Mouse (Mus musculus) left cerebral cortex, adult 2 months (tissue): Measurements from ENCODE around the gene Ifnk. TPM values are rescaled to one million over a fixed set of nuclear protein-coding genes. Genes with fewer than 3 reads are reported as not detected.

Source experiments
- DNase-seq, 2 experiments: peaks; one replicate each; pipeline ENCODE4 v3.0.0; 2021 to 2022; ENCODE audit warnings: low spot score in 2 of 2, mixed read lengths in 1 of 2; ENCODE audit errors: extremely low spot score in 1 of 2
- H3K27ac ChIP-seq: fragments of 200-600 bp; 2 replicates; pipeline ENCODE4 v1.8.1; 2022
- H3K4me3 ChIP-seq: fragments of 200-600 bp; 2 replicates; pipeline ENCODE4 v1.8.1; 2022
- CTCF ChIP-seq: fragments of 200-600 bp; IDR thresholded peaks from 2 replicates; pipeline ENCODE4 v1.8.1; 2022; ENCODE audit warnings: antibody characterized with exemption, mild to moderate bottlenecking, moderate library complexity
- intact Hi-C: fragments of 180-260 bp; cut with DNase I; formaldehyde crosslinking; loops from one replicate; pipeline ENCODE4 v1.15.1; 2025
- total RNA-seq, 2 experiments: library from RNA; stranded (reverse); gene quantifications; 2 replicates each; pipeline ENCODE4 v1.2.3; 2021

Ifnk gene
- total RNA-seq, 2 experiments from 2014 or later, result not detected

- no peak overlapping the region for H3K27ac ChIP-seq
- H3K4me3 ChIP-seq, result no peak overlapping the region
- intact Hi-C loops, result no loop called here
- no peak for DNase-seq
- no peak for TF ChIP-seq CTCF
Observed at GRCm38 (mm10) chr4:35125299-35125777, 26.5 kb upstream of the Ifnk start.

- no peak overlapping the region for H3K4me3 ChIP-seq
- no peak overlapping the region for H3K27ac ChIP-seq
- intact Hi-C loops, result no loop called here
- TF ChIP-seq CTCF, result no peak
- no peak for DNase-seq
Observed at GRCm38 (mm10) chr4:35126776-35127175, 25.1 kb upstream of the Ifnk start.

- intact Hi-C loops, result no loop called here
- TF ChIP-seq CTCF, result no peak
- H3K27ac ChIP-seq, result no peak overlapping the region
- no peak for DNase-seq
- H3K4me3 ChIP-seq, result no peak overlapping the region
Observed at GRCm38 (mm10) chr4:35127759-35128158, 24.1 kb upstream of the Ifnk start.

GRCm38 (mm10) chr4:35130411-35130948 is 21.4 kb upstream of the Ifnk start:
- intact Hi-C loops, result no loop called here
- DNase-seq, result no peak
- no peak for TF ChIP-seq CTCF
- Histone ChIP-seq H3K27ac (no peak overlapping the region), H3K4me3 (no peak overlapping the region)

- intact Hi-C loops, result no loop called here
- no peak for TF ChIP-seq CTCF
- Histone ChIP-seq H3K4me3 (no peak overlapping the region), H3K27ac (no peak overlapping the region)
- DNase-seq, result no peak
Observed at GRCm38 (mm10) chr4:35131592-35131991, 20.3 kb upstream of the Ifnk start.

GRCm38 (mm10) chr4:35133411-35133810 is 18.4 kb upstream of the Ifnk start:
- H3K4me3 ChIP-seq, result no peak overlapping the region
- intact Hi-C loops, result no loop called here
- H3K27ac ChIP-seq, result no peak overlapping the region
- no peak for TF ChIP-seq CTCF
- no peak for DNase-seq

GRCm38 (mm10) chr4:35134846-35135611 is 16.8 kb upstream of the Ifnk start:
- no peak overlapping the region for H3K4me3 ChIP-seq
- intact Hi-C loops, result no loop called here
- TF ChIP-seq CTCF, result no peak
- no peak overlapping the region for H3K27ac ChIP-seq
- DNase-seq, result no peak

- intact Hi-C loops, result no loop called here
- no peak overlapping the region for H3K4me3 ChIP-seq
- TF ChIP-seq CTCF, result no peak
- no peak overlapping the region for H3K27ac ChIP-seq
- DNase-seq, result no peak
Observed at GRCm38 (mm10) chr4:35135806-35136205, 16.1 kb upstream of the Ifnk start.

GRCm38 (mm10) chr4:35136996-35137395 is 14.9 kb upstream of the Ifnk start:
- no peak overlapping the region for H3K27ac ChIP-seq
- H3K4me3 ChIP-seq, result no peak overlapping the region
- intact Hi-C loops, result no loop called here
- TF ChIP-seq CTCF, result no peak
- DNase-seq, result no peak

GRCm38 (mm10) chr4:35138077-35138476 is 13.8 kb upstream of the Ifnk start:
- intact Hi-C loops, result no loop called here

GRCm38 (mm10) chr4:35140317-35140716 is 11.5 kb upstream of the Ifnk start:
- no peak overlapping the region for H3K27ac ChIP-seq
- no peak for DNase-seq
- intact Hi-C loops, result no loop called here
- H3K4me3 ChIP-seq, result no peak overlapping the region
- no peak for TF ChIP-seq CTCF

More at GRCm38 (mm10) chr4:35138077-35138476, 13.8 kb upstream of the Ifnk start:
- no peak overlapping the region for H3K27ac ChIP-seq
- no peak for DNase-seq
- TF ChIP-seq CTCF, result no peak
- H3K4me3 ChIP-seq, result no peak overlapping the region

GRCm38 (mm10) chr4:35143472-35144102 is 8.3 kb upstream of the Ifnk start:
- intact Hi-C loops, result no loop called here
- no peak overlapping the region for H3K27ac ChIP-seq
- no peak for DNase-seq
- TF ChIP-seq CTCF, result no peak
- H3K4me3 ChIP-seq, result no peak overlapping the region
